Mouse (Mus musculus): Measurements from ENCODE around the gene Icam2. TPM values are rescaled to one million over a fixed set of nuclear protein-coding genes. Genes with fewer than 3 reads are reported as not detected.
"Not testable (repeated sequence)": the region's sequence is repeated elsewhere in the genome, so short reads cannot be mapped to it uniquely, and the experiment has no call there.

The Icam2 gene
- total RNA-seq (2021), result 10 to 100 TPM; 26.1 to 32.0 TPM

GRCm38 (mm10) chr11:106387791-106388216, at the start of gene Icam2:
TSS of gene Icam2 (minus strand) at chr11:106388075.
- no peak for DNase-seq (ENCODE audit: low spot score)
- intact Hi-C loops (cut with DNase I), result no loop called here

- no peak for DNase-seq (ENCODE audit: low spot score)
- intact Hi-C loops (cut with DNase I), result no loop called here
These were observed 49.7 kb upstream of the Icam2 start for GRCm38 (mm10) chr11:106437543-106437942.

GRCm38 (mm10) chr11:106437039-106437438, 49.2 kb upstream of the Icam2 start:
- no peak for DNase-seq (ENCODE audit: low spot score)
- intact Hi-C loops (cut with DNase I), result no loop called here

- intact Hi-C loops (cut with DNase I), result no loop called here
- no peak for DNase-seq (ENCODE audit: low spot score)
These were observed 42.5 kb upstream of the Icam2 start for GRCm38 (mm10) chr11:106430392-106430791.

GRCm38 (mm10) chr11:106429689-106430088, 41.8 kb upstream of the Icam2 start:
- intact Hi-C loops (cut with DNase I), result no loop called here
- DNase-seq (ENCODE audit: low spot score), result no peak

- intact Hi-C loops (cut with DNase I), result no loop called here
- no peak for DNase-seq (ENCODE audit: low spot score)
These were observed 40.7 kb upstream of the Icam2 start for GRCm38 (mm10) chr11:106428556-106428955.

GRCm38 (mm10) chr11:106428106-106428505, 40.2 kb upstream of the Icam2 start:
- DNase-seq (ENCODE audit: low spot score), result no peak
- intact Hi-C loops (cut with DNase I), result no loop called here

GRCm38 (mm10) chr11:106426447-106426846, 38.6 kb upstream of the Icam2 start:
- intact Hi-C loops (cut with DNase I), result no loop called here
- DNase-seq (ENCODE audit: low spot score), result no peak

- intact Hi-C loops (cut with DNase I), result no loop called here
- no peak for DNase-seq (ENCODE audit: low spot score)
These were observed 37.3 kb upstream of the Icam2 start for GRCm38 (mm10) chr11:106425201-106425600.

- intact Hi-C loops (cut with DNase I), result loop anchor here (5.0 to 10.0 kb wide), 2 partner anchors 193 to 325 kb away; partner anchors contain the start of gene Tex2
- DNase-seq (ENCODE audit: low spot score), result no peak
These were observed 31.6 kb upstream of the Icam2 start for GRCm38 (mm10) chr11:106419262-106420102.

- intact Hi-C loops (cut with DNase I), result loop anchor here (1.0 to 10.0 kb wide), 3 partner anchors 73 to 326 kb away; no protein-coding TSS in a partner anchor
- peak; percentile 56 for DNase-seq (ENCODE audit: low spot score)
These were observed 30.8 kb upstream of the Icam2 start for GRCm38 (mm10) chr11:106418622-106419196.

- intact Hi-C loops (cut with DNase I), result loop anchor here (1.0 to 10.0 kb wide), 3 partner anchors 73 to 327 kb away; no protein-coding TSS in a partner anchor
- no peak for DNase-seq (ENCODE audit: low spot score)
These were observed 30.0 kb upstream of the Icam2 start for GRCm38 (mm10) chr11:106417860-106418259.

GRCm38 (mm10) chr11:106416331-106416730, 28.5 kb upstream of the Icam2 start:
- intact Hi-C loops (cut with DNase I), result loop anchor here (10.0 kb wide), 1 partner anchor 328 kb away; no protein-coding TSS in a partner anchor
- no peak for DNase-seq (ENCODE audit: low spot score)

GRCm38 (mm10) chr11:106412641-106413360, 24.9 kb upstream of the Icam2 start:
- intact Hi-C loops (cut with DNase I), result loop anchor here (10.0 kb wide), 1 partner anchor 332 kb away; no protein-coding TSS in a partner anchor
- no peak for DNase-seq (ENCODE audit: low spot score)

GRCm38 (mm10) chr11:106411157-106411556, 23.3 kb upstream of the Icam2 start:
- intact Hi-C loops (cut with DNase I), result loop anchor here (10.0 kb wide), 1 partner anchor 334 kb away; no protein-coding TSS in a partner anchor
- no peak for DNase-seq (ENCODE audit: low spot score)

- no peak for DNase-seq (ENCODE audit: low spot score)
- intact Hi-C loops (cut with DNase I), result loop anchor here (10.0 kb wide), 1 partner anchor 334 kb away; no protein-coding TSS in a partner anchor
These were observed 22.6 kb upstream of the Icam2 start for GRCm38 (mm10) chr11:106410507-106410906.

GRCm38 (mm10) chr11:106410011-106410410, 22.1 kb upstream of the Icam2 start:
- intact Hi-C loops (cut with DNase I), result loop anchor here (10.0 kb wide), 1 partner anchor 335 kb away; no protein-coding TSS in a partner anchor
- DNase-seq (ENCODE audit: low spot score), result no peak

GRCm38 (mm10) chr11:106398481-106398880, 10.6 kb upstream of the Icam2 start:
- intact Hi-C loops (cut with DNase I), result no loop called here
- no peak for DNase-seq (ENCODE audit: low spot score)

GRCm38 (mm10) chr11:106397656-106398055, 9.8 kb upstream of the Icam2 start:
- intact Hi-C loops (cut with DNase I), result no loop called here

GRCm38 (mm10) chr11:106394055-106394454, 6.2 kb upstream of the Icam2 start:
- intact Hi-C loops (cut with DNase I); DNase-seq (ENCODE audit: low spot score): not testable (repeated sequence)

More at GRCm38 (mm10) chr11:106397656-106398055, 9.8 kb upstream of the Icam2 start:
- DNase-seq (ENCODE audit: low spot score), result no peak

Data from heart, postnatal 25 days (tissue).